Comparison of ENCODE assay signal across 17 mouse cellular contexts in the genomic region with DNA sequence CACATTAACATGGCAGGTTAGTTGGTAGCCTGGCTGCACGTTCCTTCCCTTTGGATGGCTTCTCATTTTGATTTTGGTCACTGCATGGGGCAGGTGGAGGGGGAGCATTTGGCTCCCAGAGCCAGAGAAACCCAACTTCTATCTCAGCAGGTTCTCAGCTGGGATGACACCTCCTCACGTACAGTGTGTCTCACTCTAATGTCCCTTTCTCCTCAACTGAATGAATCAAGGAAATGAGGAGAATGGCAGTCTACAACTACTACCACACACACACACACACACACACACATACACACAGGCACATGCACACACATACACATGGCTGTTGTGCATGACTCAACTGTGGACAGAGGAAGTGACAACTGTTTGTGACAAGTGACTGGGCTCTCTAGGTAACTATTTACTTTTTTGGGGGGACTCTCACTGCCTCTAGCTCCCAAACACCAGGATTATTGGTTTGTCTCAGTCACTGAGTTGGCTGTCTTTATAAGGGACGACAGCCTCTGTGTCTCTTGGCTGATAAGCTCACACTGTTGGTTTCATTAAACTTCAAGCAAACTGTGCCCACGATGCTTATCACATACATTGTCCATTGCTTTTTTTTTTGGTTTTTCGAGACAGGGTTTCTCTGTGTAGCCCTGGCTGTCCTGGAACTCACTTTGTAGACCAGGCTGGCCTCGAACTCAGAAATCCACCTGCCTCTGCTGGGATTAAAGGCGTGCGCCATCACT. TPM values are rescaled to one million over a fixed set of nuclear protein-coding genes. Genes with fewer than 3 reads are reported as not detected.
DNase-seq lines count a peak whose midpoint lies in the region; ATAC-seq lines count a peak whose summit lies in the region.
"Had no signal": no experiment of that assay in that cellular context is flagged by ENCODE, and none has a peak within 500 bp of the region (broad histone marks: within the 10 kb centered on the region; RNA-seq: fewer than 3 reads in every experiment).

No protein-coding gene starts in this region.

- H3K27me3 ChIP-seq in liver, embryonic 11.5 days (replicated peaks; ENCODE audit: control insufficient read depth, insufficient read depth, low read length) = no peaks in the 10 kb centered on the region
- H3K27me3 ChIP-seq: limb, embryonic 12.5 days; midbrain, embryonic 12.5 days; neural tube, embryonic 13.5 days had no signal

- H3K36me3 ChIP-seq in liver, embryonic 11.5 days (ENCODE audit: control insufficient read depth, insufficient read depth, low read length) = peaks cover 14% of the 10 kb centered on the region; the same call in 1 of the 2 replicates

- 68% methylated on average over 8 of the region's 8 CpGs for WGBS in liver, embryonic 11.5 days

- peak overlapping the region; percentile 34; the same call in 1 of the 2 replicates for H3K9ac ChIP-seq in liver, embryonic 11.5 days (ENCODE audit: low read depth, low read length)
- H3K9ac ChIP-seq: limb, embryonic 12.5 days; lung, embryonic 14.5 days; midbrain, embryonic 12.5 days; neural tube, embryonic 13.5 days had no signal

- peak overlapping the region; percentile 66 for H3K4me2 ChIP-seq in liver, embryonic 11.5 days
- H3K4me2 ChIP-seq: limb, embryonic 12.5 days; lung, embryonic 14.5 days; midbrain, embryonic 12.5 days; neural tube, embryonic 13.5 days had no signal

- peaks cover 28% of the 10 kb centered on the region for H3K4me1 ChIP-seq in liver, embryonic 11.5 days (replicated peaks; ENCODE audit: control insufficient read depth, insufficient read depth, low read length)
- H3K4me1 ChIP-seq: limb, embryonic 12.5 days; midbrain, embryonic 12.5 days had no signal

- 0 out of 2 replicates have a peak overlapping the region, but pooled peaks have one; percentile 17 for H3K4me3 ChIP-seq in liver, embryonic 11.5 days (ENCODE audit: low read depth, low read length)
- H3K4me3 ChIP-seq: left cerebral cortex, adult 2 months; limb, embryonic 12.5 days; midbrain, embryonic 12.5 days; neural tube, embryonic 13.5 days had no signal

- ATAC-seq in liver, embryonic 11.5 days (replicated peaks; ENCODE audit: low FRiP score) = 0 out of 2 replicates have a peak, but pooled peaks have one; percentile 21
- ATAC-seq in hematopoietic stem cell, adult 5-6 weeks (replicated peaks in 1 of 2; ENCODE audit: insufficient read depth in 1 of 2, low FRiP score in 2 of 2, low TSS enrichment in 1 of 2, low read depth in 1 of 2, poor library complexity in 2 of 2, severe bottlenecking in 2 of 2) = peak; percentile 5 to 11; a peak in 1 of 4 replicates
- ATAC-seq in megakaryocyte, adult 5-6 weeks (ENCODE audit: poor library complexity, severe bottlenecking) = peak; percentile 24; the same call in 1 of the 2 replicates

- H3K27ac ChIP-seq in liver, embryonic 11.5 days (ENCODE audit: low read depth, low read length) = peak overlapping the region; percentile 74
- H3K27ac ChIP-seq: left cerebral cortex, adult 2 months; limb, embryonic 12.5 days; midbrain, embryonic 12.5 days; neural tube, embryonic 13.5 days had no signal

- H3K9me3 ChIP-seq in liver, embryonic 11.5 days (ENCODE audit: control insufficient read depth, low read length) = no peaks in the 10 kb centered on the region
- H3K9me3 ChIP-seq: limb, embryonic 12.5 days; midbrain, embryonic 12.5 days; neural tube, embryonic 13.5 days had no signal

- no peak for DNase-seq in liver, embryonic 11.5 days (ENCODE audit: low spot score)
- DNase-seq in liver = no peak
- no peak for DNase-seq in urinary bladder, adult 2 months (ENCODE audit: low spot score)
- no peak for DNase-seq in yolk sac, embryonic 10.5 days (ENCODE audit: low spot score)
- no peak for DNase-seq in spleen, adult 12 weeks (ENCODE audit: low spot score)
- DNase-seq: adrenal gland, adult 2 months; B cell, adult 2 months; cerebellum, adult 9-11 months; lung, embryonic 14.5 days; lung, postnatal 36 days; thymus, postnatal 4 days had no signal

RNA-seq across cellular contexts. Expression of gene Stn1, which starts 18.0 kb away (rescaled TPM):
- polyA plus RNA-seq in liver, embryonic 11.5 days (2014; fragmentation: Nextera tagmentation; extraction: Ambion mirVana) = 26.1 and 30.8 TPM in 2 replicates
- 17.1 and 19.8 TPM in 2 replicates for total RNA-seq in hematopoietic stem cell, adult 5-6 weeks (2017)
- 44.2 and 46.2 TPM in 2 replicates for total RNA-seq in megakaryocyte, adult 5-6 weeks (2015)
- total RNA-seq in megakaryocyte, adult 5-6 weeks (2017) = 39.2 and 44.9 TPM in 2 replicates
- polyA plus RNA-seq in urinary bladder, adult 2 months (2012; rRNA removed) = 19.4 and 21.2 TPM in 2 replicates

RNA-seq across cellular contexts. Expression of gene Sh3pxd2a, which starts 55.1 kb away (rescaled TPM):
- polyA plus RNA-seq in liver, embryonic 11.5 days (2014; fragmentation: Nextera tagmentation; extraction: Ambion mirVana) = 2.9 and 3.6 TPM in 2 replicates
- 4.0 and 4.2 TPM in 2 replicates for total RNA-seq in hematopoietic stem cell, adult 5-6 weeks (2017)
- total RNA-seq in megakaryocyte, adult 5-6 weeks (2015) = 1.4 and 1.8 TPM in 2 replicates
- 1.1 and 1.3 TPM in 2 replicates for total RNA-seq in megakaryocyte, adult 5-6 weeks (2017)
- polyA plus RNA-seq in urinary bladder, adult 2 months (2012; rRNA removed) = 23.2 and 30.0 TPM in 2 replicates
